Mouse (Mus musculus) MEL (cell line): ENCODE measurements around the gene Siglec1. TPM values are rescaled to one million over a fixed set of nuclear protein-coding genes. Genes with fewer than 3 reads are reported as not detected.

Experiments used
- DNase-seq: peaks from one replicate; pipeline ENCODE4 v3.0.0; 2011; ENCODE audit warnings: low read depth, low spot score
- H3K27ac ChIP-seq: 2 replicates; pipeline ENCODE4 v1.5.1; 2012; ENCODE audit warnings: low read depth, mild to moderate bottlenecking, control low read depth, low read length, moderate library complexity; ENCODE audit not compliant: control insufficient read depth
- H3K27me3 ChIP-seq, 2 experiments: fragments of 150-350 bp in 1 of 2; sonication (generic) in 1 of 2; 2 replicates each; pipeline ENCODE4 v1.6.1; 2012; ENCODE audit warnings: low read length in 2 of 2, mild to moderate bottlenecking in 2 of 2, improper control_type of control experiment in 1 of 2, moderate library complexity in 1 of 2; ENCODE audit not compliant: insufficient read depth in 2 of 2, control insufficient read depth in 1 of 2
- H3K36me3 ChIP-seq, 2 experiments: 2 replicates each; pipeline ENCODE4 v1.6.1; 2012 to 2014; ENCODE audit warnings: low read length in 2 of 2, improper control_type of control experiment in 1 of 2, inconsistent platforms in 1 of 2, mild to moderate bottlenecking in 1 of 2; ENCODE audit not compliant: insufficient read depth in 2 of 2, control insufficient read depth in 1 of 2
- H3K4me1 ChIP-seq, 2 experiments: fragments of 150-350 bp in 1 of 2; sonication (generic) in 1 of 2; 2 replicates each; pipeline ENCODE4 v1.6.1; 2012; ENCODE audit warnings: low read length in 2 of 2, improper control_type of control experiment in 1 of 2, mild to moderate bottlenecking in 1 of 2; ENCODE audit not compliant: insufficient read depth in 2 of 2, control insufficient read depth in 1 of 2
- H3K4me3 ChIP-seq, 2 experiments: fragments of 150-350 bp in 1 of 2; sonication (generic) in 1 of 2; 2 replicates each; pipeline ENCODE4 v1.5.1; 2012; ENCODE audit warnings: low read depth in 2 of 2, low read length in 2 of 2, mild to moderate bottlenecking in 2 of 2, moderate library complexity in 2 of 2, control low read depth in 1 of 2, improper control_type of control experiment in 1 of 2; ENCODE audit not compliant: control insufficient read depth in 1 of 2, insufficient read depth in 1 of 2
- H3K79me2 ChIP-seq: 2 replicates; pipeline ENCODE4 v1.6.1; 2012; ENCODE audit warnings: mild to moderate bottlenecking, low read length, moderate library complexity; ENCODE audit not compliant: control insufficient read depth, poor library complexity, insufficient read depth
- H3K9ac ChIP-seq: 2 replicates; pipeline ENCODE4 v1.6.1; 2012; ENCODE audit warnings: low read depth, mild to moderate bottlenecking, control low read depth, low read length, moderate library complexity; ENCODE audit not compliant: control insufficient read depth, poor library complexity, severe bottlenecking
- H3K9me3 ChIP-seq: fragments of 150-350 bp; sonication (generic); replicated peaks from 2 replicates; pipeline ENCODE4 v1.6.1; 2012; ENCODE audit warnings: mild to moderate bottlenecking, low read length, improper control_type of control experiment, moderate library complexity; ENCODE audit not compliant: insufficient read depth
- CHD1 ChIP-seq: IDR thresholded peaks from 2 replicates; pipeline ENCODE4 v1.6.1; 2012; ENCODE audit warnings: low read depth, mild to moderate bottlenecking, inconsistent platforms, low read length, improper control_type of control experiment
- ETS1 ChIP-seq: IDR thresholded peaks from 2 replicates; pipeline ENCODE4 v1.6.1; 2012; ENCODE audit warnings: low read depth, mild to moderate bottlenecking, inconsistent platforms, low read length, improper control_type of control experiment, moderate library complexity
- GABPA ChIP-seq: IDR thresholded peaks from 2 replicates; pipeline ENCODE4 v1.6.1; 2012; ENCODE audit warnings: low read depth, mild to moderate bottlenecking, inconsistent platforms, low read length, improper control_type of control experiment, moderate library complexity
- MAFK ChIP-seq: IDR thresholded peaks from 2 replicates; pipeline ENCODE4 v1.6.1; 2011; ENCODE audit warnings: low read depth, mild to moderate bottlenecking, low read length, improper control_type of control experiment, borderline replicate concordance
- MAZ ChIP-seq: IDR thresholded peaks from 2 replicates; pipeline ENCODE4 v1.6.1; 2012; ENCODE audit warnings: low read depth, mild to moderate bottlenecking, inconsistent platforms, low read length, improper control_type of control experiment
- NELFE ChIP-seq: IDR thresholded peaks from 2 replicates; pipeline ENCODE4 v1.6.1; 2011; ENCODE audit warnings: low read depth, low read length, improper control_type of control experiment
- POLR2A ChIP-seq, 2 experiments: IDR thresholded peaks; 2 replicates each; pipeline ENCODE4 v1.6.1; 2011 to 2012; ENCODE audit warnings: low read length in 2 of 2, mild to moderate bottlenecking in 2 of 2, control low read depth in 1 of 2, improper control_type of control experiment in 1 of 2, low read depth in 1 of 2, moderate library complexity in 1 of 2; ENCODE audit not compliant: control insufficient read depth in 1 of 2, insufficient read depth in 1 of 2, poor library complexity in 1 of 2
- RCOR1 ChIP-seq: IDR thresholded peaks from 2 replicates; pipeline ENCODE4 v1.6.1; 2012; ENCODE audit warnings: low read depth, mild to moderate bottlenecking, inconsistent platforms, low read length, improper control_type of control experiment
- SMC3 ChIP-seq: IDR thresholded peaks from 2 replicates; pipeline ENCODE4 v1.6.1; 2011; ENCODE audit warnings: low read depth, low read length, improper control_type of control experiment
- USF1 ChIP-seq: IDR thresholded peaks from 2 replicates; pipeline ENCODE4 v1.6.1; 2014; ENCODE audit warnings: low read depth, mild to moderate bottlenecking, inconsistent platforms, low read length, improper control_type of control experiment, moderate library complexity
- ZC3H11A ChIP-seq: IDR thresholded peaks from 2 replicates; pipeline ENCODE4 v1.6.1; 2012; ENCODE audit warnings: low read depth, mild to moderate bottlenecking, inconsistent platforms, low read length, improper control_type of control experiment
- ZKSCAN1 ChIP-seq: IDR thresholded peaks from 2 replicates; pipeline ENCODE4 v1.6.1; 2012; ENCODE audit warnings: low read depth, mild to moderate bottlenecking, inconsistent platforms, low read length, improper control_type of control experiment, moderate library complexity
- polyA plus RNA-seq, 2 experiments: library from polyadenylated mRNA; stranded (reverse) in 1 of 2; unstranded in 1 of 2; fragments of >175 nt in 1 of 2; fragments of >200 nt in 1 of 2; gene quantifications; 2 replicates each; pipeline versions ENCODE4 v1.2.1 to v1.2.4; 2012; ENCODE audit warnings: low replicate concordance in 2 of 2, low read depth in 1 of 2; ENCODE audit not compliant: insufficient read length in 2 of 2, insufficient read depth in 1 of 2, missing spikeins in 1 of 2
- total RNA-seq: library from RNA; depleted of rRNA; stranded (reverse); fragments of 300-350 nt; gene quantifications from 2 replicates; pipeline ENCODE4 v1.2.3, GENCODE M21; 2012; rRNA removed

Gene Siglec1
- total and polyA plus RNA-seq, 3 experiments: 0.04 to 0.07 TPM; not detected in 1

DNA sequence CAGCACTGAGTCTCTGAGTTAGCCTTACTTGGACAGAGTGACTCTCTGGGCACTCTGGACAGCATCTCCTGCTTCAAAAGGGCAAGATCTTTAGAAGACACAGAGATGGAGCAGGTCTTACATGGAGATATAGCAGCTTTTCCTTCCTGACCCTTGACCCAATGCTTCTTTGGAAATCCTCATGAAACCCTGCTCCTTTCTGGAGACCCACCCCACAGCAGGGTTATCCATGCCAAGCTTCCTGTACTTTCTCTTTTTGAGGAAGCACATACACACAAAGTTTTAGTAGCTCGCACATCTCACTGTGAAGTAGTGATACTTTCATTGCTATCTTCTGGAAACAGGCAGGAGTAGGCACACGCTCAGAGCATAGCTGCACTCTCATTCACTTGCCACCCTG lies 61.3 kb downstream of the Siglec1 start:
- Histone ChIP-seq H3K4me1 (no peaks in the 10 kb centered on the region), H3K27ac (no peak overlapping the region), H3K9me3 (no peaks in the 10 kb centered on the region), H3K9ac (no peak overlapping the region), H3K79me2 (no peaks in the 10 kb centered on the region), H3K27me3 (no peaks in the 10 kb centered on the region), H3K36me3 (no peaks in the 10 kb centered on the region; a peak in 1 of 4 replicates), H3K4me3 (no peak overlapping the region)
- DNase-seq: no peak
- TF ChIP-seq MAFK (no peak), ZC3H11A (no peak), ZKSCAN1 (no peak), ETS1 (no peak), POLR2A (IDR thresholded peaks at IDR 0.05; ENCODE audit: control insufficient read depth in 1 of 2, insufficient read depth in 1 of 2, low read depth in 1 of 2, low read length in 2 of 2, poor library complexity in 1 of 2) (no peak), USF1 (no peak), MAZ (no peak), RCOR1 (no peak), NELFE (no peak), GABPA (no peak), CHD1 (no peak), SMC3 (no peak)

Other genes starting within 250 kb of the Siglec1 start
- gene 4930402H24Rik, start 180.4 kb downstream of the Siglec1 start, total RNA-seq: 5.4 and 6.1 TPM in 2 replicates
- 1 to 10 TPM in 1 of 2 experiments, not detected in 1; 6.2 TPM for gene 4930402H24Rik, start 180.4 kb downstream of the Siglec1 start, polyA plus RNA-seq
- gene Atrn, start 180.3 kb downstream of the Siglec1 start, total RNA-seq: 5.7 and 6.3 TPM in 2 replicates
- gene Atrn, start 180.3 kb downstream of the Siglec1 start, polyA plus RNA-seq: 10 to 100 TPM in 1 of 2 experiments, 1 to 10 TPM in 1; 9.2 to 28.2 TPM
- gene Gfra4, start 43.7 kb downstream of the Siglec1 start, total RNA-seq: 0.10 TPM in 1 of 2 replicates, not detected in the other
- gene Gfra4, start 43.7 kb downstream of the Siglec1 start, polyA plus RNA-seq: not detected
- 0.12 TPM in 1 of 2 replicates, not detected in the other for gene Adam33, start 23.0 kb downstream of the Siglec1 start, total RNA-seq
- gene Adam33, start 23.0 kb downstream of the Siglec1 start, polyA plus RNA-seq: under 1 TPM in 1 of 2 experiments, not detected in 1; 0.28 TPM
- 0.04 and 0.07 TPM in 2 replicates for gene Hspa12b, start 40.5 kb upstream of the Siglec1 start, total RNA-seq
- gene Hspa12b, start 40.5 kb upstream of the Siglec1 start, polyA plus RNA-seq: 1 to 10 TPM in 1 of 2 experiments, not detected in 1; 1.2 TPM
- gene Gm11037, start 46.7 kb upstream of the Siglec1 start, total RNA-seq: not detected in 2 replicates
- gene Gm11037, start 46.7 kb upstream of the Siglec1 start, polyA plus RNA-seq: not detected
- 38.2 and 45.5 TPM in 2 replicates for gene 1700037H04Rik, start 73.3 kb upstream of the Siglec1 start, total RNA-seq
- 10 to 100 TPM in 1 of 2 experiments, not detected in 1; 72.6 TPM for gene 1700037H04Rik, start 73.3 kb upstream of the Siglec1 start, polyA plus RNA-seq
- gene Cenpb, start 93.3 kb upstream of the Siglec1 start, total RNA-seq: 16.1 and 24.3 TPM in 2 replicates
- 10 to 100 TPM in 1 of 2 experiments, not detected in 1; 34.9 TPM for gene Cenpb, start 93.3 kb upstream of the Siglec1 start, polyA plus RNA-seq
- gene Cdc25b, start 100.2 kb upstream of the Siglec1 start, total RNA-seq: 11.8 and 12.6 TPM in 2 replicates
- 10 to 100 TPM in 1 of 2 experiments, not detected in 1; 34.5 TPM for gene Cdc25b, start 100.2 kb upstream of the Siglec1 start, polyA plus RNA-seq
- 0.46 and 1.8 TPM in 2 replicates for gene Spef1, start 100.5 kb upstream of the Siglec1 start, total RNA-seq
- 1 to 10 TPM in 1 of 2 experiments, not detected in 1; 1.2 TPM for gene Spef1, start 100.5 kb upstream of the Siglec1 start, polyA plus RNA-seq
- gene Ap5s1, start 120.3 kb upstream of the Siglec1 start, total RNA-seq: 9.6 TPM in 2 replicates
- gene Ap5s1, start 120.3 kb upstream of the Siglec1 start, polyA plus RNA-seq: 10 to 100 TPM in 1 of 2 experiments, not detected in 1; 12.7 TPM
- 21.2 and 21.3 TPM in 2 replicates for gene Mavs, start 147.3 kb upstream of the Siglec1 start, total RNA-seq
- 10 to 100 TPM in 1 of 2 experiments, not detected in 1; 32.1 TPM for gene Mavs, start 147.3 kb upstream of the Siglec1 start, polyA plus RNA-seq
- gene Pank2, start 175.7 kb upstream of the Siglec1 start, total RNA-seq: 34.9 and 36.0 TPM in 2 replicates
- 100 to 1,000 TPM in 1 of 2 experiments, 10 to 100 TPM in 1; 71.8 to 275 TPM for gene Pank2, start 175.7 kb upstream of the Siglec1 start, polyA plus RNA-seq